Mouse (Mus musculus) thymus, adult 2 months (tissue): ENCODE measurements around the gene Lfng. TPM values are rescaled to one million over a fixed set of nuclear protein-coding genes. Genes with fewer than 3 reads are reported as not detected.

ENCODE experiments used
- DNase-seq: peaks from one replicate; pipeline ENCODE4 v3.0.0; 2021
- H3K27ac ChIP-seq: fragments of 200-500 bp; 2 replicates; pipeline ENCODE4 v1.5.1; 2012; ENCODE audit warnings: low read length, control low read depth; ENCODE audit not compliant: control insufficient read depth, insufficient read depth
- H3K27me3 ChIP-seq: fragments of 200-500 bp; 2 replicates; pipeline ENCODE4 v1.6.1; 2012; ENCODE audit warnings: mild to moderate bottlenecking, low read length, moderate library complexity, mixed read lengths; ENCODE audit not compliant: control insufficient read depth, insufficient read depth
- H3K36me3 ChIP-seq: fragments of 200-500 bp; 2 replicates; pipeline ENCODE4 v1.6.1; 2012; ENCODE audit warnings: mild to moderate bottlenecking, low read length, moderate library complexity; ENCODE audit not compliant: control insufficient read depth, insufficient read depth
- H3K4me1 ChIP-seq: fragments of 200-500 bp; replicated peaks from 2 replicates; pipeline ENCODE4 v1.6.1; 2012; ENCODE audit warnings: low read length; ENCODE audit not compliant: control insufficient read depth, insufficient read depth
- H3K4me3 ChIP-seq: fragments of 200-500 bp; 2 replicates; pipeline ENCODE4 v1.5.1; 2012; ENCODE audit warnings: mild to moderate bottlenecking, low read length, control low read depth, moderate library complexity; ENCODE audit not compliant: control insufficient read depth, insufficient read depth
- CTCF ChIP-seq: fragments of 200-500 bp; IDR thresholded peaks from 2 replicates; pipeline ENCODE4 v1.5.1; 2012; ENCODE audit warnings: mild to moderate bottlenecking, control low read depth, low read length, moderate library complexity, borderline replicate concordance; ENCODE audit not compliant: control insufficient read depth, poor library complexity, insufficient read depth; ENCODE audit errors: extremely low read depth
- POLR2A ChIP-seq: fragments of 200-500 bp; IDR thresholded peaks from 2 replicates; pipeline ENCODE4 v1.6.1; 2012; ENCODE audit warnings: mild to moderate bottlenecking, low read length, control low read depth, moderate library complexity; ENCODE audit not compliant: control insufficient read depth, poor library complexity, insufficient read depth; ENCODE audit errors: extremely low read depth
- WGBS: fragments of 180-500 bp; shearing (Covaris S2); methylation state at CpG from one replicate; pipeline ENCODE4 v1.1.7; 2018; 5-methylcytosine and 5-hydroxymethylcytosine counted together
- polyA plus RNA-seq: library from polyadenylated mRNA; depleted of rRNA; stranded (reverse); fragments of >200 nt; gene quantifications from 2 replicates; pipeline ENCODE4 v1.2.3, GENCODE M21; 2012; rRNA removed

Gene Lfng
- polyA plus RNA-seq, 1 experiment = 171 TPM

DNA sequence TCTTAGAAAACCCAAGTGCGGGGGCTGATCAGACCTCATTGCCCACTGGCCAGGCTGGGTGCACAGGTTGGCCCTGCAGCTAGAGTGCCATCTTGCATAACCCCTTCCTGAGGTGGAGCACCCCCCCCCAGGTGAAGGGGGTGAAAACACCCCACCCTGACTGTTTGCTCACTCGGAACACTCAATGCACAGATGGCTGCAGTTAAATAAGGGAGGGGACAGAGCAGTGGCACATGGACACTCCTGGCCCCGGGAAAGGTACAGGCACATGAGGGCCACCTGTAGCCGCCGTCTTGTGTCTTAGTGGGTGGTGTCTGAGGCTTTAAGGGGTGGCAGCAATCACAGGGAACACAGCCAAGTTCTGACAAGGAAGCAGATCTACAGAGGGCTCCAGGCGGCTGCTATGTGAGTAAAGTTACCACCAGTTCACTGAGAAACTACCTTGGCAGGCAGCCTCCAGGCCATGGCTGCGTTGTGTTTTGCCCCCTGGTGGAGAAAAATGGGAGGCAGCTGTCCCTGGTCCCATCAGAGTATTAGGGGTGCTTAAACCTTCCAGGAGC lies 56.6 kb downstream of the Lfng start:
- H3K4me3 ChIP-seq = no peak overlapping the region
- H3K36me3 ChIP-seq = no peaks in the 10 kb centered on the region
- TF ChIP-seq POLR2A = no peak
- peak; percentile 85 for TF ChIP-seq CTCF
- peaks cover 43% of the 10 kb centered on the region for H3K4me1 ChIP-seq
- DNase-seq = peak; percentile 70
- WGBS = 25% methylated on average over 7 of the region's 7 CpGs
- H3K27ac ChIP-seq = no peak overlapping the region
- H3K27me3 ChIP-seq = no peaks in the 10 kb centered on the region

Other genes starting within 250 kb of the Lfng start
- gene Snx8, start 218.1 kb upstream of the Lfng start, polyA plus RNA-seq = 12.4 and 14.7 TPM in 2 replicates
- gene Eif3b, start 188.0 kb upstream of the Lfng start, polyA plus RNA-seq = 114 and 121 TPM in 2 replicates
- gene Gm4869, start 161.7 kb upstream of the Lfng start, polyA plus RNA-seq = 0.05 and 0.22 TPM in 2 replicates
- gene Chst12, start 101.8 kb upstream of the Lfng start, polyA plus RNA-seq = 24.0 and 28.7 TPM in 2 replicates
- 2.7 TPM in 2 replicates for gene Grifin, start 42.2 kb upstream of the Lfng start, polyA plus RNA-seq
- gene Ttyh3, start 41.7 kb downstream of the Lfng start, polyA plus RNA-seq = 139 and 177 TPM in 2 replicates
- gene Iqce, start 95.1 kb downstream of the Lfng start, polyA plus RNA-seq = 30.0 and 31.5 TPM in 2 replicates
- gene Brat1, start 97.7 kb downstream of the Lfng start, polyA plus RNA-seq = 65.1 and 69.1 TPM in 2 replicates
- gene Amz1, start 116.8 kb downstream of the Lfng start, polyA plus RNA-seq = 10.6 and 13.7 TPM in 2 replicates
- gene Gna12, start 223.1 kb downstream of the Lfng start, polyA plus RNA-seq = 68.1 and 69.0 TPM in 2 replicates